Mouse (Mus musculus) forebrain, embryonic 14.5 days (tissue): Measurements from ENCODE around the gene Gns. TPM values are rescaled to one million over a fixed set of nuclear protein-coding genes. Genes with fewer than 3 reads are reported as not detected.

Experiments used
- ATAC-seq: fragments of 200-750 bp; cut with Nextera tagmentation; 2 replicates; pipeline ENCODE4 v1.8.0; 2017; ENCODE audit warnings: mild to moderate bottlenecking, moderate library complexity
- DNase-seq: peaks from one replicate; pipeline ENCODE4 v3.0.0-alpha.2; 2015; ENCODE audit warnings: low spot score
- H3K27ac ChIP-seq: fragments of 300-500 bp; sonication (generic); 2 replicates; pipeline ENCODE4 v1.5.1; 2014; ENCODE audit warnings: low read depth, mild to moderate bottlenecking, control low read depth, low read length, moderate library complexity
- H3K27me3 ChIP-seq: fragments of 300-500 bp; sonication (generic); replicated peaks from 2 replicates; pipeline ENCODE4 v1.6.1; 2014; ENCODE audit warnings: low read length, control low read depth, mixed read lengths; ENCODE audit not compliant: control insufficient read depth, insufficient read depth
- H3K36me3 ChIP-seq: fragments of 300-500 bp; sonication (generic); 2 replicates; pipeline ENCODE4 v1.6.1; 2014; ENCODE audit warnings: low read length, control low read depth; ENCODE audit not compliant: control insufficient read depth, insufficient read depth
- H3K4me1 ChIP-seq: fragments of 300-500 bp; sonication (generic); 2 replicates; pipeline ENCODE4 v1.6.1; 2014; ENCODE audit warnings: antibody characterized with exemption, low read length, control low read depth; ENCODE audit not compliant: control insufficient read depth, insufficient read depth
- H3K4me2 ChIP-seq: fragments of 300-500 bp; sonication (generic); 2 replicates; pipeline ENCODE4 v1.6.1; 2014; ENCODE audit warnings: mild to moderate bottlenecking, control low read depth, low read length
- H3K4me3 ChIP-seq: fragments of 300-500 bp; sonication (generic); 2 replicates; pipeline ENCODE4 v1.5.1; 2014; ENCODE audit warnings: low read depth, low read length, control low read depth
- H3K9ac ChIP-seq: fragments of 300-500 bp; sonication (generic); 2 replicates; pipeline ENCODE4 v1.6.1; 2014; ENCODE audit warnings: mild to moderate bottlenecking, low read length, control low read depth, moderate library complexity
- H3K9me3 ChIP-seq: fragments of 300-500 bp; sonication (generic); replicated peaks from 2 replicates; pipeline ENCODE4 v1.6.1; 2016; ENCODE audit warnings: low read length, control low read depth, mixed read lengths; ENCODE audit not compliant: control insufficient read depth
- WGBS: fragments of 180-500 bp; shearing (Covaris S2); extraction: QIAGEN DNeasy Blood & Tissue Kit; methylation state at CpG from one replicate; pipeline ENCODE4 v1.1.7; 2014; 5-methylcytosine and 5-hydroxymethylcytosine counted together
- polyA plus RNA-seq: library from polyadenylated mRNA; unstranded; fragments of >200 nt; fragmentation: Nextera tagmentation; extraction: Ambion mirVana; gene quantifications from 2 replicates; pipeline ENCODE4 v1.2.1, GENCODE M21; 2014

Gene Gns
- polyA plus RNA-seq, 1 experiment from 2014 or later = 27.3 TPM

GRCm38 (mm10) chr10:121386347-121386746 is 21.5 kb downstream of the Gns start:
- WGBS = 78% methylated on average over 9 of the region's 9 CpGs
- Histone ChIP-seq H3K9me3 (no peaks in the 10 kb centered on the region), H3K4me1 (no peaks in the 10 kb centered on the region), H3K4me2 (no peak overlapping the region), H3K36me3 (peaks cover 84% of the 10 kb centered on the region), H3K4me3 (no peak overlapping the region), H3K27ac (0 out of 2 replicates have a peak overlapping the region, but pooled peaks have one; percentile 21), H3K27me3 (no peaks in the 10 kb centered on the region), H3K9ac (no peak overlapping the region)
- ATAC-seq (peak; percentile 69; the same call in 1 of the 2 replicates), DNase-seq (peak; percentile 30)

GRCm38 (mm10) chr10:121390602-121391001 is 25.7 kb downstream of the Gns start:
- Histone ChIP-seq H3K36me3 (peaks cover 87% of the 10 kb centered on the region), H3K27me3 (no peaks in the 10 kb centered on the region), H3K4me3 (no peak overlapping the region), H3K9me3 (no peaks in the 10 kb centered on the region), H3K4me1 (no peaks in the 10 kb centered on the region), H3K27ac (no peak overlapping the region), H3K4me2 (no peak overlapping the region), H3K9ac (no peak overlapping the region)
- ATAC-seq = no peak
- 80% methylated on average over 10 of the region's 10 CpGs for WGBS
- no peak for DNase-seq

GRCm38 (mm10) chr10:121391901-121392300 is 27.0 kb downstream of the Gns start:
- no peak for DNase-seq
- no peak for ATAC-seq
- WGBS = 95% methylated on average over 8 of the region's 8 CpGs
- Histone ChIP-seq H3K36me3 (peaks cover 94% of the 10 kb centered on the region), H3K9ac (no peak overlapping the region), H3K4me2 (no peak overlapping the region), H3K27me3 (no peaks in the 10 kb centered on the region), H3K27ac (no peak overlapping the region), H3K9me3 (no peaks in the 10 kb centered on the region), H3K4me1 (no peaks in the 10 kb centered on the region), H3K4me3 (no peak overlapping the region)

- Histone ChIP-seq H3K4me2 (no peak overlapping the region), H3K9me3 (no peaks in the 10 kb centered on the region), H3K9ac (no peak overlapping the region)
These were observed 29.4 kb downstream of the Gns start for GRCm38 (mm10) chr10:121394270-121394669.

GRCm38 (mm10) chr10:121394789-121395325 is 30.0 kb downstream of the Gns start:
- no peaks in the 10 kb centered on the region for H3K9me3 ChIP-seq
- no peak overlapping the region for H3K4me3 ChIP-seq
- no peaks in the 10 kb centered on the region for H3K4me1 ChIP-seq
- H3K27me3 ChIP-seq = no peaks in the 10 kb centered on the region
- no peak overlapping the region for H3K4me2 ChIP-seq
- no peak overlapping the region for H3K27ac ChIP-seq
- DNase-seq (no peak), ATAC-seq (no peak)
- no peak overlapping the region for H3K9ac ChIP-seq
- H3K36me3 ChIP-seq = peaks cover 69% of the 10 kb centered on the region
- 91% methylated on average over 18 of the region's 18 CpGs for WGBS

More at GRCm38 (mm10) chr10:121394270-121394669, 29.4 kb downstream of the Gns start:
- Histone ChIP-seq H3K36me3 (peaks cover 75% of the 10 kb centered on the region), H3K4me3 (no peak overlapping the region), H3K27ac (no peak overlapping the region), H3K27me3 (no peaks in the 10 kb centered on the region), H3K4me1 (no peaks in the 10 kb centered on the region)
- no peak for DNase-seq
- ATAC-seq = no peak
- 81% methylated on average over 6 of the region's 6 CpGs for WGBS

GRCm38 (mm10) chr10:121395542-121396176 is 30.8 kb downstream of the Gns start:
- H3K27me3 ChIP-seq = no peaks in the 10 kb centered on the region
- H3K27ac ChIP-seq = no peak overlapping the region
- ATAC-seq (no peak), DNase-seq (no peak)
- peaks cover 61% of the 10 kb centered on the region for H3K36me3 ChIP-seq
- H3K9me3 ChIP-seq = no peaks in the 10 kb centered on the region
- H3K4me2 ChIP-seq = no peak overlapping the region
- H3K4me1 ChIP-seq = no peaks in the 10 kb centered on the region
- no peak overlapping the region for H3K4me3 ChIP-seq
- H3K9ac ChIP-seq = no peak overlapping the region
- WGBS = 88% methylated on average over 20 of the region's 20 CpGs

- no peak for ATAC-seq
- H3K27ac ChIP-seq = no peak overlapping the region
- WGBS = 93% methylated on average over 7 of the region's 7 CpGs
- no peaks in the 10 kb centered on the region for H3K27me3 ChIP-seq
- no peak overlapping the region for H3K4me3 ChIP-seq
- no peaks in the 10 kb centered on the region for H3K4me1 ChIP-seq
- DNase-seq = no peak
- no peaks in the 10 kb centered on the region for H3K9me3 ChIP-seq
- H3K36me3 ChIP-seq = peaks cover 32% of the 10 kb centered on the region
- H3K9ac ChIP-seq = no peak overlapping the region
- H3K4me2 ChIP-seq = no peak overlapping the region
These were observed 33.7 kb downstream of the Gns start for GRCm38 (mm10) chr10:121398599-121398998.

GRCm38 (mm10) chr10:121401005-121401404 is 36.1 kb downstream of the Gns start:
- Histone ChIP-seq H3K4me1 (no peaks in the 10 kb centered on the region), H3K27me3 (no peaks in the 10 kb centered on the region), H3K9me3 (no peaks in the 10 kb centered on the region), H3K9ac (no peak overlapping the region), H3K4me2 (no peak overlapping the region), H3K27ac (no peak overlapping the region), H3K4me3 (no peak overlapping the region), H3K36me3 (peaks cover 9% of the 10 kb centered on the region)
- DNase-seq = no peak
- WGBS = 91% methylated on average over 7 of the region's 7 CpGs
- ATAC-seq = no peak

GRCm38 (mm10) chr10:121403104-121403503 is 38.2 kb downstream of the Gns start:
- H3K4me2 ChIP-seq = no peak overlapping the region
- ATAC-seq (no peak), DNase-seq (no peak)
- H3K9me3 ChIP-seq = no peaks in the 10 kb centered on the region
- 82% methylated on average over 9 of the region's 9 CpGs for WGBS
- no peaks in the 10 kb centered on the region for H3K36me3 ChIP-seq
- no peak overlapping the region for H3K27ac ChIP-seq
- H3K9ac ChIP-seq = no peak overlapping the region
- no peaks in the 10 kb centered on the region for H3K4me1 ChIP-seq
- no peaks in the 10 kb centered on the region for H3K27me3 ChIP-seq
- H3K4me3 ChIP-seq = no peak overlapping the region
